Mouse (Mus musculus) heart, postnatal 36 days (tissue): ENCODE results near the gene Hbq1a. TPM values are rescaled to one million over a fixed set of nuclear protein-coding genes. Genes with fewer than 3 reads are reported as not detected.

Experiments used
- total RNA-seq, 2 experiments: library from RNA; stranded (reverse); gene quantifications; 2 replicates each; pipeline ENCODE4 v1.2.3; 2021

Gene Hbq1a
- total RNA-seq, 2 experiments from 2014 or later = 0.75 to 0.76 TPM

Other genes with a start within 250 kb of the Hbq1a start
- under 1 TPM in 1 of 2 experiments, not detected in 1; 0.11 TPM for gene Il9r, start 99.8 kb upstream of the Hbq1a start, total RNA-seq
- 10 to 100 TPM; 11.1 to 12.2 TPM for gene Snrnp25, start 94.7 kb upstream of the Hbq1a start, total RNA-seq
- gene Rhbdf1, start 77.8 kb upstream of the Hbq1a start, total RNA-seq = 10 to 100 TPM; 24.3 to 25.1 TPM
- 1 to 10 TPM; 6.7 TPM for gene Mpg, start 73.6 kb upstream of the Hbq1a start, total RNA-seq
- 10 to 100 TPM; 26.1 to 28.5 TPM for gene Nprl3, start 32.4 kb upstream of the Hbq1a start, total RNA-seq
- not detected for gene Hba-x, start 23.7 kb upstream of the Hbq1a start, total RNA-seq
- gene Hba-a1, start 16.6 kb upstream of the Hbq1a start, total RNA-seq = over 10,000 TPM in 1 of 2 experiments, 1,000 to 10,000 TPM in 1; 7,538 to 10,107 TPM
- gene Hbq1b, start 13.1 kb upstream of the Hbq1a start, total RNA-seq = 1 to 10 TPM in 1 of 2 experiments, not detected in 1; 1.4 TPM
- 1,000 to 10,000 TPM; 7,375 to 9,600 TPM for gene Hba-a2, start 3.6 kb upstream of the Hbq1a start, total RNA-seq
- 1 to 10 TPM; 4.5 to 6.0 TPM for gene Sh3pxd2b, start 47.8 kb downstream of the Hbq1a start, total RNA-seq
- gene Ubtd2, start 155.3 kb downstream of the Hbq1a start, total RNA-seq = 1 to 10 TPM; 4.7 to 7.0 TPM
- under 1 TPM in 1 of 2 experiments, not detected in 1; 0.41 TPM for gene Efcab9, start 232.0 kb downstream of the Hbq1a start, total RNA-seq
- gene Stk10, start 233.2 kb downstream of the Hbq1a start, total RNA-seq = 1 to 10 TPM; 8.9 to 9.7 TPM